Mouse (Mus musculus) embryonic fibroblast, embryonic 13.5 days (primary cell): ENCODE measurements around the gene Prpf8. TPM values are rescaled to one million over a fixed set of nuclear protein-coding genes. Genes with fewer than 3 reads are reported as not detected.
A peak's percentile ranks its signal among the peaks of the same experiment; 100 is the strongest.

Source experiments
- H3K27ac ChIP-seq: 2 replicates; pipeline ENCODE4 v1.5.1; 2012; ENCODE audit warnings: low read length, control low read depth, inconsistent platforms; ENCODE audit not compliant: insufficient read depth
- H3K4me1 ChIP-seq: 2 replicates; pipeline ENCODE4 v1.6.1; 2011; ENCODE audit warnings: low read length; ENCODE audit not compliant: control insufficient read depth, insufficient read depth
- H3K4me3 ChIP-seq: 2 replicates; pipeline ENCODE4 v1.5.1; 2011; ENCODE audit warnings: mild to moderate bottlenecking, control low read depth, low read length; ENCODE audit not compliant: insufficient read depth
- CTCF ChIP-seq: IDR thresholded peaks from 2 replicates; pipeline ENCODE4 v1.5.1; 2011; ENCODE audit warnings: mild to moderate bottlenecking, control low read depth, low read length, moderate library complexity, borderline replicate concordance; ENCODE audit not compliant: insufficient read depth
- POLR2A ChIP-seq: IDR thresholded peaks from 2 replicates; pipeline ENCODE4 v1.6.1; 2011; ENCODE audit warnings: low read depth, mild to moderate bottlenecking, control low read depth, low read length, moderate library complexity
- polyA plus RNA-seq: library from polyadenylated mRNA; stranded (reverse); fragments of >200 nt; gene quantifications from 2 replicates; pipeline ENCODE4 v1.2.4, GENCODE M21; 2011; ENCODE audit warnings: low read depth; ENCODE audit not compliant: missing spikeins, insufficient read length

The Prpf8 gene
- polyA plus RNA-seq, 1 experiment = 132 TPM

DNA sequence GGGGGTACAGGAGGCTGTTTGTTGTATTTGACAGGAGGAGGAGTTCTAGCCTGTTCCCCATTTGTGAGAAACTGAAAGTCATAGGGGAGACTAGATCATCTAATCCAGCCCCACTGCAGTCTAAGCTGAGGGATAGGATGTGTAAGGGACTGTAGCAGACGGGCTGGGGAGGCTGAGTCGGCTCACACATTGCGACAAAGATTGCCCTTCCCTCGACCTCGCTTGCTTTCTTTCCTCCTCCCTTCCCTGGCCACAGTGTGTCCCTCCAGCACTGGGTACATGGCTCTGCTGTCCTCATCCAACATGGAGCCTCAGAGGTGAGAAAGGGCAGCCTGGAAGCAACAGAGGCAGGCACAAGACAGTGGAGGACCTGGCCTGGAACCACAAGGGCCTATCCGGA, 21.6 kb upstream of the Prpf8 start:
- H3K4me3 ChIP-seq = peak overlapping the region; percentile 10; the same call in 1 of the 2 replicates

DNA sequence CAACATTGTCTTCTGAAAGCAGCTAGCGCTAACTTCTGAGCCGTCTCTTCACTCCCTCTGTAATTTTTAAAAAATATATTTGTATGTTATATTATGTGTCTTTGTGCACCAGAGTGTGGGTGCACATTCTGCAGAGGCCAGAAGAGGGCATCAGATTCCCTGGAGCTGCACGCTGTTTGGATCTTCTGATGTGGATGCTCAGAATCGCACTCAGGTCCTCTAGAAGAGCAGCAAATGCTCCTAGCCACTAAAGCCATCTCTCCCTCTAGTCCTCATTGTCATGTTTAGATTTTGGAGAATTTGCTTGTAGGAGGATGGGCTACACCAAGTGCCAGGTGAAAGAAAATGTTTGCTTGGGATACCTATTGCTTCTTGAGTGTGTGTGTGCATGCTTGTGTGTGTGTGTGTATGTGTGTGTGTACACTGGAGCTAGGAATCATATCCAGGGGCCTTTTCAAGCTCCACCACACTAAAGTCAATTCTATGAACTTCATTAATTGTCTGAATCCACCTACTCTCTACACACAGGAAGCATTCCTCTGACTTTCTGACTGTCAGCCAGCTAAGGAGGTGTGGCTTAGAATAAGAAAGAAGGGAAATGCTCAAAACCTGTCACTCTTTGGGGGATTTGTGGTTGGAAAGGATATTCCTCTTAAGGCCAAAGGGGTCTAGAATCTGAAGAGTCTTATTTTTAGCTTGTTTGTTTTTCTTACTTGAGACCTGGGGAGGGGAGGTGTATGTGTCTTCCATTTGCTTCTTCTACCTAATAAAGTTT, 19.7 kb upstream of the Prpf8 start:
- TF ChIP-seq CTCF (peak; percentile 34; the same call in 1 of the 2 replicates), POLR2A (peak; percentile 67)
- H3K27ac ChIP-seq = no peak overlapping the region

More for the DNA sequence above, 21.6 kb upstream of the Prpf8 start:
- TF ChIP-seq POLR2A (no peak; the same call in 1 of the 2 replicates), CTCF (no peak)
- peak overlapping the region; percentile 8; the same call in 1 of the 2 replicates for H3K27ac ChIP-seq
- peaks cover 12% of the 10 kb centered on the region for H3K4me1 ChIP-seq

DNA sequence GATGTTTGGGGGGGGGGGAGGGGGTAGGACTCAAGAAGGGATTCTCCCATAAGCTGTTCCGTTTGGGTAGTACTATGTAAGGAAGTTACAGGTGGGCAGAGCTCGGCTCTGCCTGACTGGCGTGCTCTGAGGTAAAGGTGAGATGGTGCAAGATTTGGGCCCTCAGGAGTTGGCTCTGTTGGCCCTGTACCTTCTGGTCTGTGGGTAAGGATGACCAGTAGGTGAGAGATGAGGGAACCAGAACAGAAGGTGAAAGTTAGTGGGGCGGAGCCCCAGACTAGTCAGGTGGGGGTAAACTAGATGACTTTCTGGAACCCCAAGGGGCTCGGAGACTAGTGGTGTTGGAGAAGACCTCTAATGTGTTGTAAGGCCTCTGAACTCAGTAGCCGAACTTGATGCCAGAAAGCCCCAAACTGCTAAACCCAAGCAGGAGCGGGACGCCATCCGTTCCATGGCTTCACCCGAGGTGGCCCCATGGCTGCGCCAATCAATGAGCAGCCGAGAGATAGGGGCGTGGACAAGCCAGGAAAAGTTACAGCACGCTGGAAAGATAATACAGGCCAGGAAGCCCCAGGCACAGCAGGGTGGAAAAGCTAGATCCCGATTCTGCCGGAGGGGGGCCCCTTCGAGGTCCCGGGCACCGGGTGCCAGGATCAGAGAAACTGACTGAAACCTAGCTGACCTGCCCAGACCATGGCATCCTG, 19.0 kb upstream of the Prpf8 start:
- TF ChIP-seq POLR2A (peak; percentile 69), CTCF (no peak)
- Histone ChIP-seq H3K27ac (peak overlapping the region; percentile 39), H3K4me1 (peaks cover 14% of the 10 kb centered on the region), H3K4me3 (no peak overlapping the region)

More for the DNA sequence above, 19.7 kb upstream of the Prpf8 start:
- H3K4me1 ChIP-seq = peaks cover 14% of the 10 kb centered on the region
- no peak overlapping the region for H3K4me3 ChIP-seq

DNA sequence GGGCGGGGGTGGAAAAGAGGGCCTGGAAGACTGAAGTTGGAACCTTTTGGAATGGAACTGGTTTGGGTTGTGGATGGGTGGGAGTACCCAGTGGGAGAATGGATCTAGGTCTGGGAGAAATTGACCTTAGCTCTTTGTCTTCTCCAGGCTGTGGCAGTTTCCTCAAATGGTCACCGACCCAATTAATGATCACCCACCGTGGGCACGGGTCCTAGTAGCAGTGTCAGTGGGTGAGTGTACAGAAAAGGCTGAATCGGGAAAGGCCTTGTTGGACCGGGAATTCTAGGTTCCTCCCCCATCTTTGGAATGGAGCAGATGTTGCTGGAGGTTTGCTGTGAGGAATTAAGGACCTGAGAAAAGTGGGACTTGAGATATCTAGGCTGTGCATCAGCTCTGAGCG, 18.2 kb upstream of the Prpf8 start:
- Histone ChIP-seq H3K4me3 (no peak overlapping the region), H3K27ac (peak overlapping the region; percentile 39; the same call in 1 of the 2 replicates), H3K4me1 (peaks cover 14% of the 10 kb centered on the region)
- no peak for TF ChIP-seq POLR2A
- TF ChIP-seq CTCF = no peak

DNA sequence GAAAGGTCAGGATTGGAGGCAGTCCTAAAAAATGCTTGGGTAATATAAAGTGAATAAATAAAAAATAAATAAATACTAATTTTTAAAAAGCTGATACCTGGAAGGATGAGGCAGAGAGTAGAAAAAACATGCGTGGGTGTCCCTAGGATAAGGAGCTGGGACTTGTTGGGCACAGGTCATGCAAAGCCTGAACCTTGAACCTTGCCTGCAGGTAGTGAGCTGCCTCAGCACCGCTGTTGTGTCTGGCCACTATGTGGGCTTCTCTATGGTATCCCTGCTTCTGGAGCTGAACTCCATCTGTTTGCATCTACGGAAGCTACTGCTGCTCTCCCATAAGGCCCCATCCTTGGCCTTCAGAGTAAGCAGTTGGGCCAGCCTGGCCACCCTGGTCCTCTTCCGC, 17.4 kb upstream of the Prpf8 start:
- H3K4me1 ChIP-seq = peaks cover 14% of the 10 kb centered on the region
- H3K27ac ChIP-seq = no peak overlapping the region
- H3K4me3 ChIP-seq = no peak overlapping the region
- TF ChIP-seq POLR2A = no peak
- no peak for TF ChIP-seq CTCF

DNA sequence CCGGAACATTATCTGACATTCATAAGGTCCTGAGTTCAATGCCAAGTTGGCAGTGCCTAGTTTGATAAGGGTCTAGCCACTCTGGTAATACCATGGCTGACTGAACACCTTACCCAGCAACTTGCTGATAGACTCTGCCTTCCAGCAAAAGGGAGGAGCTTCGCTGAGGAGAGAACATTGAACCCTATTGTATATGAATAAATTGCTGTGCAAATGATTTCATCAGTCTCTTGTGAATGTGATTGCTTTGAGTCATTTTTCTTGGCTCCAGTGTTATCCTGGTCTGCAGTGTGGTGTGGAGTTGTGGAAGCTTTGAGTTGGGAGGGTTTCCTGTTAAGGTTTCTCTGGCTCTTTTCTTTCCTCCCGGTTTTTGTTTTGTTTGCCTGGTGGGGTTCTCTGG, 15.9 kb upstream of the Prpf8 start:
- TF ChIP-seq POLR2A (no peak), CTCF (no peak)
- H3K4me3 ChIP-seq = no peak overlapping the region
- H3K27ac ChIP-seq = peak overlapping the region; percentile 54; the same call in 1 of the 2 replicates
- 0 out of 2 replicates have a peak, but pooled peaks cover 6% of the 10 kb centered on the region for H3K4me1 ChIP-seq

DNA sequence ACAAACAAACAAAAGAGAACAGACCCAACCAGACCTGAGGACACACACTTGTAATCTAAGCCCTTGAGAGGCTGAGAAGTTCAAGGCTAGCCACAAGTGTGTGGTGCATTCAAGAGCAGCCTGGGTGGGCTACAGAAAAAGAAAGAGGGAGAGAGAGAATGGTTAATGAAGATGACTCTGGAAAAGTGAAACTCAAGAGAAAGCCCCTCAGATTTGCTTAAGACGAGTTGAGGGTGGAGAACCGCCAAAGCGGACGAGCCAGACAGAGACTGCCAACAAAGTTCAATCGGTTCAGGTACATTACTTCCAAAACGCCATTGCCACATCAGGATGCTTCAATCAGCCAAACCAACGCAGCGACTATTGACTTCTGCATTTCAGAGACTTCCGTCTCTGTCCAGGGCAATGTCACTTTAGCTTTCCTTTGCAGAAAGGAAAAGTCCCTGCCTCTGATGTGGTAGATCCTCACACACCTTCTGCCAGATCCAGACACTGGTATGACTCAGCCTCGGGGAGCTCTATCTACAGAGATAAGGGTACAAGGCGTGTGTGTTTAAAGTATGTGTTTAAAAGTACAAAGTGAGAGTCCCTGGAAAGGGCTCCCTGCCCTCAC, 14.0 kb upstream of the Prpf8 start:
- no peak for TF ChIP-seq CTCF
- TF ChIP-seq POLR2A = no peak
- Histone ChIP-seq H3K4me3 (no peak overlapping the region), H3K4me1 (0 out of 2 replicates have a peak, but pooled peaks cover 2% of the 10 kb centered on the region), H3K27ac (no peak overlapping the region)

DNA sequence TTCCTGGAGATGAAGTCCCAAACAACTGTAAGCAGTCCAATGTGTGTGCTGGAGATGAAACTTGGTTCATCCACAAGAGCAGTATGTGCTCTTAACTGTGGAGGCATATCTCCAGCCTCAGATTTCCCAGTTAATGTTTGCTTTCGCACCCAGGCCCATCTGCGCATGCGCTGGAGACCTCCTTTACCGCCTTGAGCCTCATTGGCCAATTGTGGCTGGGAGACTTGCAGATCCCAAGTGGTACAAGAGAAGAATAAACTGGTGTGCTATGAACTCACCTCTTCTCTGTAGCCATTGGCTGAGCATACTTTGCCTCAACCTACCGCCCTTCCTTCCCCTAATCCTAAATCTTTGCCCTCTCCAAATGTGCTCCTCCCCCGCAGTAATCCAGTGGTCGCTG, 13.2 kb upstream of the Prpf8 start:
- no peak overlapping the region for H3K27ac ChIP-seq
- no peak for TF ChIP-seq CTCF
- 0 out of 2 replicates have a peak, but pooled peaks cover 2% of the 10 kb centered on the region for H3K4me1 ChIP-seq
- no peak overlapping the region for H3K4me3 ChIP-seq

DNA sequence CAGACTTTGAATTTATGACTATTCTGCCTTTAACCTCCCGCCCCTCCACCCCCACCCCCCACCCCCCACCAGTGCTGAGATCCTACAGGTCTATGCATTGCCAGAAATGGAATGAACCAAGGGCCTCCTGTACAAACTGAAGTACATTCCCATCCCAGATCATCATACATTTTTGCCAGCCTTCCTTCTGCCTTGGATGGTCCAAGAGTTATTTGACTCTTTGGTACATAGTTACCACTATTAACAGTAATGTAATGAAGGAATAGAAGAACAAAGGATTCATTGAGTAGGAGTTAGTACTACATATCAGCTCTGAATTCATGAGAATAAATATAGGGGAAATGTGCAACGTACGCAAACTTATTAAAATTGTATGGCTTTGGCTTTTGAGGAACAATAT, 424 bp upstream of the Prpf8 start:
- Histone ChIP-seq H3K4me1 (peaks cover 3% of the 10 kb centered on the region), H3K27ac (no peak overlapping the region), H3K4me3 (no peak overlapping the region)
- TF ChIP-seq POLR2A (no peak), CTCF (no peak)

DNA sequence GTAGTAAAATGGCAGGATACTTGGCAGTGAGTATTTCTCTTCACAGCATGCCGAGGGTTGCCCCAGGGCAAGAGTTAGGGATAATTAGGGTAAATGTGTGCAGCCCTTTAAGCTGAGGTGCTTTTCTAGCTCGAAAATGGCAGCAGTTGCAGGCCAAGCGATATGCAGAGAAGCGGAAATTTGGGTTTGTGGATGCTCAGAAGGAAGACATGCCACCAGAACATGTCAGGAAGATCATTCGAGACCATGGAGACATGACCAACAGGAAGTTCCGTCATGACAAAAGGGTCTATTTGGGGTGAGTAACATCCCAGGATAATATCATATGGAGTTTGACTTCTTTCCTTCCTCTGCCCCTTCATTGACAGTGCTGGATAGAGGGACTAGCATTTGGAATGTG, 880 bp downstream of the Prpf8 start:
- peaks cover 3% of the 10 kb centered on the region for H3K4me1 ChIP-seq
- H3K4me3 ChIP-seq = peak overlapping the region; percentile 93
- no peak overlapping the region for H3K27ac ChIP-seq
- TF ChIP-seq POLR2A = no peak
- TF ChIP-seq CTCF = no peak
